Mouse (Mus musculus) liver, embryonic 16.5 days (tissue): ENCODE data around the gene Dis3l. TPM values are rescaled to one million over a fixed set of nuclear protein-coding genes. Genes with fewer than 3 reads are reported as not detected.
A peak's percentile ranks its signal among the peaks of the same experiment; 100 is the strongest.

Experiments
- ATAC-seq: fragments of 200-750 bp; cut with Nextera tagmentation; 2 replicates; pipeline ENCODE4 v1.8.0; 2017; ENCODE audit warnings: low read depth, mild to moderate bottlenecking, moderate number of reproducible peaks, moderate library complexity
- H3K27ac ChIP-seq: fragments of 300-500 bp; sonication (generic); 2 replicates; pipeline ENCODE4 v1.5.1; 2014; ENCODE audit warnings: mild to moderate bottlenecking, low read length
- H3K27me3 ChIP-seq: fragments of 300-500 bp; sonication (generic); 2 replicates; pipeline ENCODE4 v1.6.1; 2014; ENCODE audit warnings: low read depth, low read length, mixed read lengths; ENCODE audit not compliant: control insufficient read depth, insufficient read depth
- H3K36me3 ChIP-seq: fragments of 300-500 bp; sonication (generic); 2 replicates; pipeline ENCODE4 v1.6.1; 2014; ENCODE audit warnings: mild to moderate bottlenecking; ENCODE audit not compliant: control insufficient read depth, insufficient read depth
- H3K4me1 ChIP-seq: fragments of 300-500 bp; sonication (generic); 2 replicates; pipeline ENCODE4 v1.6.1; 2014; ENCODE audit warnings: low read depth, low read length, mixed read lengths; ENCODE audit not compliant: control insufficient read depth
- H3K4me2 ChIP-seq: fragments of 300-500 bp; sonication (generic); 2 replicates; pipeline ENCODE4 v1.6.1; 2014; ENCODE audit warnings: low read depth, low read length, mixed read lengths
- H3K4me3 ChIP-seq: fragments of 300-500 bp; sonication (generic); 2 replicates; pipeline ENCODE4 v1.5.1; 2014; ENCODE audit warnings: low read depth, mild to moderate bottlenecking, low read length
- H3K9ac ChIP-seq: fragments of 300-500 bp; sonication (generic); 2 replicates; pipeline ENCODE4 v1.6.1; 2014; ENCODE audit warnings: low read depth, low read length
- H3K9me3 ChIP-seq: fragments of 300-500 bp; sonication (generic); replicated peaks from 2 replicates; pipeline ENCODE4 v1.6.1; 2016; ENCODE audit warnings: low read length; ENCODE audit not compliant: control insufficient read depth
- WGBS: fragments of 180-500 bp; shearing (Covaris S2); extraction: QIAGEN DNeasy Blood & Tissue Kit; methylation state at CpG from one replicate; pipeline ENCODE4 v1.1.7; 2014; ENCODE audit not compliant: insufficient replicate concordance; 5-methylcytosine and 5-hydroxymethylcytosine counted together
- polyA plus RNA-seq: library from polyadenylated mRNA; unstranded; fragments of >200 nt; fragmentation: Nextera tagmentation; extraction: Ambion mirVana; gene quantifications from 2 replicates; pipeline ENCODE4 v1.2.1, GENCODE M21; 2015

Dis3l gene
- polyA plus RNA-seq, 1 experiment from 2014 or later: 7.6 TPM

- Histone ChIP-seq H3K4me2 (peak overlapping the region; percentile 72), H3K36me3 (no peaks in the 10 kb centered on the region), H3K27ac (peak overlapping the region; percentile 86), H3K4me3 (peak overlapping the region; percentile 85), H3K4me1 (peaks cover 14% of the 10 kb centered on the region), H3K9me3 (no peaks in the 10 kb centered on the region), H3K27me3 (no peaks in the 10 kb centered on the region), H3K9ac (peak overlapping the region; percentile 91)
- WGBS: 8% methylated on average over 5 of the region's 5 CpGs
- no peak for ATAC-seq
These were observed 58.6 kb downstream of the Dis3l start for GRCm38 (mm10) chr9:64282404-64282987.

GRCm38 (mm10) chr9:64281781-64282178 is 59.3 kb downstream of the Dis3l start:
- ATAC-seq: peak; percentile 85
- Histone ChIP-seq H3K9ac (peak overlapping the region; percentile 91), H3K27ac (peak overlapping the region; percentile 86), H3K36me3 (no peaks in the 10 kb centered on the region), H3K9me3 (no peaks in the 10 kb centered on the region), H3K4me2 (peak overlapping the region; percentile 72), H3K4me1 (peaks cover 14% of the 10 kb centered on the region), H3K27me3 (no peaks in the 10 kb centered on the region), H3K4me3 (peak overlapping the region; percentile 85)
- 0% methylated on average over 24 of the region's 24 CpGs for WGBS

GRCm38 (mm10) chr9:64281105-64281780 is 59.8 kb downstream of the Dis3l start, which contains the start of gene Tipin:
Tipin (plus strand) TSS chr9:64281581.
- peak within 1 kb of the TSS; percentile 85 for H3K4me3 ChIP-seq
- H3K4me2 ChIP-seq: peak within 1 kb of the TSS; percentile 72
- peaks cover 14% of the 10 kb centered on the region for H3K4me1 ChIP-seq
- H3K27me3 ChIP-seq: no peaks in the 10 kb centered on the region
- no peaks in the 10 kb centered on the region for H3K9me3 ChIP-seq
- peak; percentile 91 for ATAC-seq
- no peaks in the 10 kb centered on the region for H3K36me3 ChIP-seq
- H3K27ac ChIP-seq: peak within 1 kb of the TSS; percentile 86
- 1% methylated on average over 46 of the region's 46 CpGs for WGBS
- peak within 1 kb of the TSS; percentile 91 for H3K9ac ChIP-seq

GRCm38 (mm10) chr9:64278665-64279310 is 62.3 kb downstream of the Dis3l start:
- H3K4me1 ChIP-seq: peaks cover 11% of the 10 kb centered on the region
- no peak overlapping the region for H3K4me3 ChIP-seq
- H3K27ac ChIP-seq: no peak overlapping the region
- no peak overlapping the region for H3K4me2 ChIP-seq
- no peak for ATAC-seq
- WGBS: 87% methylated on average over 6 of the region's 6 CpGs
- H3K9ac ChIP-seq: no peak overlapping the region
- no peaks in the 10 kb centered on the region for H3K36me3 ChIP-seq
- no peaks in the 10 kb centered on the region for H3K27me3 ChIP-seq
- no peaks in the 10 kb centered on the region for H3K9me3 ChIP-seq

GRCm38 (mm10) chr9:64277706-64278105 is 63.4 kb downstream of the Dis3l start:
- no peak overlapping the region for H3K4me3 ChIP-seq
- ATAC-seq: no peak
- H3K4me1 ChIP-seq: peaks cover 4% of the 10 kb centered on the region; the same call in 1 of the 2 replicates
- WGBS: 42% methylated on average over 8 of the region's 8 CpGs
- no peak overlapping the region for H3K4me2 ChIP-seq
- H3K9ac ChIP-seq: no peak overlapping the region
- no peaks in the 10 kb centered on the region for H3K9me3 ChIP-seq
- no peaks in the 10 kb centered on the region for H3K36me3 ChIP-seq
- H3K27ac ChIP-seq: no peak overlapping the region
- no peaks in the 10 kb centered on the region for H3K27me3 ChIP-seq

GRCm38 (mm10) chr9:64274919-64275318 is 66.2 kb downstream of the Dis3l start:
- Histone ChIP-seq H3K9ac (no peak overlapping the region), H3K4me2 (no peak overlapping the region), H3K36me3 (no peaks in the 10 kb centered on the region), H3K4me1 (no peaks in the 10 kb centered on the region), H3K27me3 (no peaks in the 10 kb centered on the region), H3K4me3 (no peak overlapping the region), H3K9me3 (no peaks in the 10 kb centered on the region), H3K27ac (no peak overlapping the region)
- no peak for ATAC-seq
- 71% methylated on average over 1 of the region's 1 CpGs for WGBS

GRCm38 (mm10) chr9:64274291-64274690 is 66.8 kb downstream of the Dis3l start:
- no peaks in the 10 kb centered on the region for H3K27me3 ChIP-seq
- H3K4me1 ChIP-seq: no peaks in the 10 kb centered on the region
- H3K9me3 ChIP-seq: no peaks in the 10 kb centered on the region
- H3K9ac ChIP-seq: no peak overlapping the region
- no peak overlapping the region for H3K27ac ChIP-seq
- 67% methylated on average over 4 of the region's 4 CpGs for WGBS
- ATAC-seq: no peak
- H3K4me2 ChIP-seq: no peak overlapping the region
- H3K4me3 ChIP-seq: no peak overlapping the region
- no peaks in the 10 kb centered on the region for H3K36me3 ChIP-seq

GRCm38 (mm10) chr9:64273757-64274156 is 67.3 kb downstream of the Dis3l start:
- H3K4me2 ChIP-seq: no peak overlapping the region
- H3K4me3 ChIP-seq: no peak overlapping the region
- no peak overlapping the region for H3K27ac ChIP-seq
- no peaks in the 10 kb centered on the region for H3K9me3 ChIP-seq
- H3K9ac ChIP-seq: no peak overlapping the region
- H3K36me3 ChIP-seq: no peaks in the 10 kb centered on the region
- 62% methylated on average over 4 of the region's 4 CpGs for WGBS
- no peak for ATAC-seq
- no peaks in the 10 kb centered on the region for H3K27me3 ChIP-seq
- no peaks in the 10 kb centered on the region for H3K4me1 ChIP-seq

GRCm38 (mm10) chr9:64272611-64273010 is 68.5 kb downstream of the Dis3l start:
- H3K4me1 ChIP-seq: no peaks in the 10 kb centered on the region
- no peak overlapping the region for H3K27ac ChIP-seq
- no peaks in the 10 kb centered on the region for H3K36me3 ChIP-seq
- H3K4me2 ChIP-seq: no peak overlapping the region
- H3K9me3 ChIP-seq: no peaks in the 10 kb centered on the region
- no peak overlapping the region for H3K4me3 ChIP-seq
- H3K9ac ChIP-seq: no peak overlapping the region
- ATAC-seq: no peak
- WGBS: 34% methylated on average over 7 of the region's 7 CpGs
- no peaks in the 10 kb centered on the region for H3K27me3 ChIP-seq
